Mouse (Mus musculus): ENCODE measurements around the gene Larp6.

Gene Larp6

DNA sequence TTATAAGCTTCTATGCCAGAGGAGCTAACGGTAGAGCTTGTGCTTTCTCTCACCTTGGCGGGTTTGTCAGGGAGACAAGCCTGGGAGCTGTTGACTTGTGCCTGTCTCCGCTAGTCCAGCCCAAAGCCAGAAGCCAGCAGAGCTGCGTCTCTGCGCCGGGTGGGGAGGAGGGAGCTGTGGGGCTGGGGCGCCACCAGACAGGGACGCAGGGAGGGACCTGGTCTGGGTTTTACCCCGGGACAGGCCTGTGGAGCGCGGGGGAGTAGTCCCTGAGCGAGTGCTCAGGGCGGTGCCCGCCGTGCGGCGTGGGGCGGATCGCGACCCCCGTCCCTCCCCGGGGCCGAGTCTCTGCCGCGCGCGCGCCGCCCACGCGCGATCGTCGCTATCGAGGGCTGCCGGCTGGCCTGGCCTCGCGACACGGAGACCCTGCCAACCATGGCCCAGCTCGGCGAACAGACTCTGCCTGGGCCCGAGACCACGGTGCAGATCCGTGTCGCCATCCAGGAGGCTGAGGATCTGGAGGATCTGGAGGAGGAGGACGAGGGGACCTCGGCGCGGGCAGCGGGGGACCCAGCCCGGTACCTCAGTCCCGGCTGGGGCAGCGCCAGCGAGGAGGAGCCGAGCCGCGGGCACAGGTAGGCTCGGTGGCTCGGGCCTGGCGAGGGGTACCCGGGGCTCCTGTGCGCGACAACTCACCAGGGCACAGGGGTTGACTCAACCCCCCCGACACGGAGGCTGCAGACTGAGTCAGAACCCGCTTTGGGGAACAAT lies at the start of gene Larp6:
Gene Larp6 (plus strand): TSS at position 219 of the 771 bp plus-strand sequence.
- 2% methylated on average over 66 of the region's 66 CpGs for WGBS

DNA sequence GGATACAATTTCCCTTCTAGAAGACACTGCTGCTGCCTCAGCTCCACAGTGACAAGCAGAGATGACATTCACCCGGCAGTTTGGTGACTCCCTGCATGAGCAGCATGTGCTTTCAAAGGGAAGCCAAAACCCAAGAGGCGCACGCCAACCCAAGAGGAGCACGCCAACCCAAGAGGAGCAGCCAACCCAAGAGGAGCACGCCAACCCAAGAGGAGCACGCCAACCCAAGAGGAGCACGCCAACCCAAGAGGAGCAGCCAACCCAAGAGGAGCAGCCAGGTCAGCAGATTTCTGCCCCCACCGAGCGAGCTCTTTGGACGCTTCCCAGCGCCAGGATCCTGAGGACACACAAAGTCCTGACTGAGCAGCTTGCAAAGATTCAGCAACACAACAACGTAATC lies 48.4 kb upstream of the Larp6 start:
- 60% methylated on average over 12 of the region's 12 CpGs for WGBS

DNA sequence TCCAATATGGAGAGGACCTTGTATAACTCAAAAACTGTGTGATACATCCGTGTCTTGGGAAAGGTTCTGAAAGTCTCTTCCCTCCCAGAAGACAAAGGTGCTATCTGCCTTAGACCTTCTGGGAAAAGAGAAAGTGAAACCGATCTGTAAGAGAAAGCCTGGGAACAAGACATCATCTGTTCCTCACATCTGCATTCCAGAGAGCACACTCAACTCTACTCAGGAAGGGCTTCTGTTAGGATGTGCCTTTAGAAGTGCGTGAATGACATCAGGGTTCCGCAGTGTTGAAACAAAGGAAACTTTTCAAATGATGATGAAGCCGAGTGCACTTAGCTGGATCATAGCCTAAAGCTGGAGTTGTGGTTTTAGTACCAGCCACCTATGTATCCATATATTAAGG lies 47.9 kb upstream of the Larp6 start:
- 62% methylated on average over 5 of the region's 5 CpGs for WGBS

DNA sequence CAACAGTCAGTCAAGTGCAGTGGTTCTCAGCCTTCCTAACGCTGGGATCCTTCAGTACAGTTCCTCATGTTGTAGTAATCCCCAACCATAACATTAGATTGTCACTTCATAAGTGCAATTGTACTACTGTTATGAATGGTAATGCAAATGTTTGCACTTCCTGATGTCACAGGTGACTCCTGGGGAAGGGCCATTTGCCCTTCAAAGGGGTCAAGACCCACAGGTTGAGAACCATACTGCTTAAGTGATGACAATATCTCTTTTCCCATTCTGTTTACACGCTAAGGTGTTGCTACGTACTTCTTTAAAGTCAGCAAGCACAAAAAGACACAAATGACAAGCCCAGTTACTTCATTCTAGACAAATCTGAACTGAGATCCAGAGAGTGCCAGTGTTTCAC lies 47.3 kb upstream of the Larp6 start:
- WGBS: 93% methylated on average over 3 of the region's 3 CpGs

DNA sequence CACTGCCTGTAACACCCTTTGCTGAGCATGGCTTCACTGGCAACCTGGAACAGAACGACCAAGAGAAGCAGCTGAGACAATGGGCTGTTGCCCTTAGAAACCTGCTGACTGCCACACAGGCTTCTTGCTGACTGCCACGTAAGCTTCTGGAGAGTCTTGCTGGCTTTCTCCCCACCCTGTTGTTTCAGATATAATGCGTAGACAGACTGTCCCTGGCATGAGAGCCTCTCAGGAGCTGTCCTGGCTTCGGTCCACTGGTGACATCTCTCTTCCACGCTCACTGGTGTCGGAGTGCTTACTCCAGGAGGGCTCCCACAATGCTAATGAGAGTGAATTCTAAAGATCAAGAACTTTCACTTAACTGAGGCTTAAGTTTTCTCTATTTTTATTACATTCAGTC lies 43.9 kb upstream of the Larp6 start:
- 58% methylated on average over 6 of the region's 6 CpGs for WGBS

DNA sequence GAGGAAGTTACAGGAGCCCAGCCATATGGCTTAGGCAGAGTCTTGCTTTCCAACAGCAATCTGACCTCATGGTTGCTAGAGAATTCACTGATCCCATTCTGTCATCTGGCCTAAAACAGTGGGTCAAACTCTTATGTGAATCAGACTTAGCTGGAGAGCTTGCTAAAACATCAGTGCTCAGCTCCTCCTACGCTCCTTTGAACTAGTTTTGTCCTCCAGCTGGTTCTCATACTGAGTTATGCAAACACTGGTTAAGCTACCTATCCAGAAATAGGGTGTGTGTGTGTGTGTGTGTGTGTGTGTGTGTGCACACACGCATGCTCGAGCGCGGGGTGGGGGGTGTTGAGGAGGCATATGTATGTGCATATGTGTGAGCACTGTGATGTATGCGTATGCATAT lies 40.2 kb upstream of the Larp6 start:
- 57% methylated on average over 6 of the region's 6 CpGs for WGBS

DNA sequence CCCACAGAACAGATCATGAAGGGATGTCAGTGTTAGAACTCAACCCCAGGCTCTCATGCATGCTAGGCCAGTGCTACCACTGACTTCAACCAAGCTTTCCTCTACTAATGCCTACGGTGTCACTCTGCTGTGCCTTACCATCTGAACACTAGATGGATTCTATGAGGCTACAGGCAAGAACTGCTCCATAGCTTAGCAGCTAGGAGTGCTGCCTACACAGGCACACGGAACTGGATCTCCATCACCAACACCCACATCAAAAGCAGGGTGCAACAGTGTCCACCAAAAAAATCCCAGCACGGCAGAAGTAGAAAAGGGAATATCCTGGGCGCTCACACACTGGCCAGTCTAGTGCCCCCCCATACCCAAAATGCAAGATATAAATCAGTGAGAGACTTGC lies 36.4 kb upstream of the Larp6 start:
- 53% methylated on average over 4 of the region's 4 CpGs for WGBS

DNA sequence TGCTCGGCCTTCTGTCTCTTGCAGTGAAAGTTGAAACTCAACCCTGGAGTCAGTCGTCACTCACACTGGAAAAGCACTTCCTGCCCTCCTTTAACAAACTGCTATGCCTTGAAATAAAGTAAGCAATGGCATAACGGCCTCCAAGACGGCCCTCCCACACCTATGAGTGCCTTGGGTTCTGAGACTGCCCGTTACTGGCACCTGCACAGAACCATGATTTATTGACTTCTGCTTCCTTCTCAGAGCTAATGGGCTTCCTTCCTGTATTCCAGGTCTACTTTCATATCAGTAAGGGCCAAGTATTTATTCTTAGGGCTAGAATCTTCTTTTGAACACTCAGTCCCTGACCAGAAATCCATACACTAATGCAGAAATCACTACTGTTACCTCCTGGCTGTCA lies 33.9 kb upstream of the Larp6 start:
- WGBS: 59% methylated on average over 5 of the region's 5 CpGs

DNA sequence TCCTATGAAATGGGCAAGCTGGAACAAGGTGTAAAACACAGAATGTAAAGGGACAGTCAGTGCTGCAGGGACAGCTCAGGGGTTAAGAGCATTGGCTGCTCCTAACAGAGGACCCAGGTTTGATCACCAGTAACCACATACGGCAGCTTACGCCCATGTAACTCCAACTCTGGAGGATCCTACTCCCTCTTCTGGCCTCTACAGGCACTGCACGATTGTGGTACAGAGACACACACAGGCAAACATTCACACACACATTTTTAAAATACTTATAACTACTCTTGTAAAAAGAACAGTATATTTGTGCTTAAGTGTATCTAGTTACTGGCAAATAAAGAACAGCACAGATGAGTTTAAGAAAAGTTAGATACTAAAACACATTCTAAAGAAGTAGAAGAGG lies 31.8 kb upstream of the Larp6 start:
- WGBS: 83% methylated on average over 3 of the region's 3 CpGs

DNA sequence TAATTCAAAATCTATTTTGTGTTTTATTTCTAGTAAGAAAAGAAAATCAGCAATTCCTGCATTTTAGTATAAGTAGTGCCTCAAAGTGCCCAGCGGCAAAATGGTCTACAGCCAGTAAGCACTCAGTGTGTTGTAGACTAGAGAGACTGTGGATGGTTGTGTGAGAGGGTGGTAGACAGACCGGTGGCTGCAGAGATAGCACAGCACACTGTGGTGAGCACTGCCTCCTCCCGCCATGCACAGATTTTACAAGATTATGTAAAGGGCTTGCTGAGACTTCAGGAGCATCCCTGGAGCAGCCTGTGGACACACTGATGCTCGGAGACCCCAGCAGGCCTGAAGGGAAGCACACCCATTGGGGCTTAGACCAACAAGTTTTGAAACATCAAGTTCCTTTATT lies 30.0 kb upstream of the Larp6 start:
- WGBS: 55% methylated on average over 4 of the region's 4 CpGs

DNA sequence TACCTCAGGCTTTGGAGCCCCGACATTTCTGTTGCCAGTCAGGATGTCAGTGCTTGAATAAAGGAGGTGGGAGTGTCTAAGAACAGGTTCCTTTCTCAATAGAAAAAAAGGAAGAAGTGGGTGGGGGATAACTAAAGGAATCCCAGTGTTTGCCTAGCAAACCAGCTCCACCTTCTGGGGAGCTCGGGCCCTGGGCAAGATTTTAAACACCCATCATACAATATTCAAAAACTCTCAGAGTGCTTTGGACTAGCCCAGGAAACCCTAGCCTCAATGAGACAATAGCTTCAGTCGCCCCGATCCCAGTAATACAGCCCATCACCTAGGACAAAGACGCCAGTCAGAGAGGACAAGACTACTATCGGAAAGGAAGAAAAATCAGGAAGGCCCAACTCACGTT lies 25.4 kb upstream of the Larp6 start:
- 1% methylated on average over 7 of the region's 7 CpGs for WGBS

DNA sequence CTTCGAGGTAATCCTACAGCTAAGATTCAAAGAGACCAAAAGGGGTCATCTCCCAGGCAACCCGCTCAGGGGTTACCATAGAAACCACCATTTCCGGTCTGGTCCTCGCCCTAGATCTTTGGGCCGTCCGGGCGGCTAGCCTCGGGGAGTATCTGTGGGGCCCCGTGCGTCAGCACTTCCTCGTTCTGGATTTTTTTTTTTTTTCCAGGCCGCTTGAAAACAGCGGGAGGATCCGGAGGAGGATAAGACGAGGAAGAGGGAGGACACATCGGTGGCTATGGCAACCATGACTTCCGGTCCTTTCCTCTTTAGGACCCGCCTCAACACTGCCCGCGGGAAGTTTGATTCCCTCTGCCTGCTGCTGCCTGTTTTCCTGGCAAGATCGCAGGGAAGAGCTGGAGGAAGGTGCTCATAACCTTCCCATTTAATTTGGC lies 24.9 kb upstream of the Larp6 start, which contains the start of gene Lrrc49:
Gene Lrrc49 (minus strand): TSS at position 268 of the 434 bp plus-strand sequence.
- 0% methylated on average over 21 of the region's 21 CpGs for WGBS

DNA sequence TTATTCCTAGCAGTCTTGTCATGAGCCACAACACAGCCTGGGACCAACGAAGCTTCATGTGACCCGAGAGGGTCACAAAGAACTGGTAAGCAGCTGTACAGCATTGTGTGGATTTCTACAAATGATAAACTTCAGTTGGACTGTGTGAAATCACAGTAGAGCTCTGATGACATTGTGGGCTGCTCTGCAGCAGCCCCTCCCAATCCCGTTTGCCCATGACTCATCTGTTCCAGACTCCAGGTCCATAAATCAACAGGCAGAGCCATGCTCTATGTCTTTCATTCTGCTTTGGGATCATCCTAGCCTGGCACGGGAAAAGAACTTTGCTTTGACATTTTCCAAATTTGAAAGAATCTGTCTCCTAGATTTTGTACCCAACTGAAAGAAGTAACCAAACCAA lies 20.2 kb upstream of the Larp6 start:
- WGBS: 67% methylated on average over 4 of the region's 4 CpGs

DNA sequence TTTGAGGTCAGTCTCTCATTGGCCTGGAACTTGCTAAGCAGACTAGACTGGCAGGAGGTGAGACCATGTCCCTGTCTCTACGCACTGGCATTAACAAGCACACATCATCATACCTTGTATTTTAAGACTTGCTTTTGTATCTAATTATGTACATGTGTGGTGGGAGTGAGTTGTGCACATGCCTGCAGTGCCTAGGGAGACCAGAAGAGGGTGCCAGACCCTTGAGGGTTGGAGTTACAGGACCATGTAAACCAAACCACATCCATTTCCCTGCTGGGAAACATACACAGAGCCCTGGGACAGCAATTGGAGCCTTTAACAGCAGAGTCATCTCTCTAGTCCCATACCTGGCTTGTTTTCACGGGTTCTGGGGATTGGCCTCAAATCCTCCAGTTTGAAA lies 18.8 kb upstream of the Larp6 start:
- 74% methylated on average over 2 of the region's 2 CpGs for WGBS

DNA sequence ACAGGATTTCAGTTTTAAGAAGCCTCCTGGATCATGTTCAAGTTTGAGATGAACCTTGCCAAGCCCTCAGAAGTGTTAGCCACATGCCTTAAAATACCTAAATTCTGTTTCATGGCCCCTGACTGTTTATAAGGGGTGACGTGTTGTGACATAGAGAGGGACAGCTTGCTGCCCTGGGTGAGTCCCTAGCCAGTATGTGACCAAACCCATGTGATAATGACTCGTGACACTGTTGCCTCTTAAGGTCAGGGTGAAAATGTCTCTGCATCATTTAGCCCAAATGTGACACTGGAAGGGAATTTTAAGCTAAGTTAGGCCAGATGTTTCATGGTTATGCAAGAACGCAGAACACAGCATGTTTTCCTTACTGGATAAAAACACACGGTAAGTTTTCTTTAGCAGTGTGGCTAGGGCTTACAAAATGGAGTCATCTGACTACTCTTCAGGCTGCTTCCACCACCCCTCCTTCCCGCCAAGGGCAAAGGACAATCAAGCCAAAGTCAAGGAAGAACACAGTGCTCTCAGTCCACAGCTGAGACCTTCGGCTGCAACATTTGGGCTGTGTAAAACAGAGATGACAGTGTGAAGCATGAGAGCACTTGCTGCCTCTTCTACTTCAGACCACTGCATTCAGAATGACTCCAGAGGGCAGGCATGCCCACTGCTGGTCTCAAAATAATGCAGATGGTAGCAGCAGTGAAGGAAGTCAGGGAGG lies 16.4 kb upstream of the Larp6 start:
- 62% methylated on average over 6 of the region's 6 CpGs for WGBS

DNA sequence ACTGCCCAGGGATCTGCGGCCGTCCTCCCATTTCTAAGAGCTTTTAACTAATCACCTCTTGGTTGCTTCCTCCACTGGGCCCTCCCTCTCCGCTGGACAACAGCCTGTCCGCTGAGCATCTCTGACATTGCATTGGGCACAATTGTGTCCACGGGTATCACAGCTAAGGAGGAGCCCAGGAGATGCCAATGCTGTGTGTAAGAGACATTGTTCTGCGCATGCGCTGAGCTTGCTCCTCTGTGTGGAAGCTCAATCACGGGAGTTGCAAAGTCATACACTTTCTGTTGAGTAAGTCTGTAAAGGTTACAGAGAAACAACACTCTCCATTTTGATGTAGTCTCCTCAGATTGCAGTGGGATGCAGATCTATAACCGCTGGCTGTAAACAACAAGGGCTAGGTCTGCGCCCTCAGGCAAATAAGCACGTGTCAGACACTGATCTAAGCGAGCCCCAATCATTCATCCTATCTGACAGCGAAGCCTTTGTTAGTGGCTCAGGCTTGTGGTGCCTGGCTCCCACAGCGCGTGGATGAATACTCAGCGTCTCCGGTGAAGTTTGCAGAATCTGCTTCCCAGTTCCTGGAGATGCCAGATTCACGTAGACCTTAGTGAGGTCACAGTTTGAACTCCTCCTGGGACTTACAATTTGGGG lies 13.1 kb upstream of the Larp6 start:
- 78% methylated on average over 18 of the region's 18 CpGs for WGBS

DNA sequence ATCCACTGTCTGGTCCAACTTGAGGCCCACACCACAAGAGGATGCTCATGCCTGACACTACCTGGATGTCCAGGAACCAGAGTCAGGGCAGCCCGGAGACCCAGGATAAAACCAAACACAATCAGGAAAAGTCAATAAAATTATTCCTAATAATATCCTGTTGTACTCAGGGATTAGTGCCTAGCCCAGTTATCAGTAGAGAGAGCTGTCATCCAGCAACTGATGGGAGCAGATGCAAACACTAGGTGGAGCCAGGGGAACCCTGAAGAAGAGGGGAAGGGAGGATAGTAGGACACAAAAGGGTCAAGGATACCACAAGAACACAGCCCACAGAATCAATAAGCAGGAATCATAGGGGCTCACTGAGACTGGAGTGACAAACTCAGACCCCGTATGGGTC lies 5.2 kb upstream of the Larp6 start:
- WGBS: 95% methylated on average over 2 of the region's 2 CpGs

DNA sequence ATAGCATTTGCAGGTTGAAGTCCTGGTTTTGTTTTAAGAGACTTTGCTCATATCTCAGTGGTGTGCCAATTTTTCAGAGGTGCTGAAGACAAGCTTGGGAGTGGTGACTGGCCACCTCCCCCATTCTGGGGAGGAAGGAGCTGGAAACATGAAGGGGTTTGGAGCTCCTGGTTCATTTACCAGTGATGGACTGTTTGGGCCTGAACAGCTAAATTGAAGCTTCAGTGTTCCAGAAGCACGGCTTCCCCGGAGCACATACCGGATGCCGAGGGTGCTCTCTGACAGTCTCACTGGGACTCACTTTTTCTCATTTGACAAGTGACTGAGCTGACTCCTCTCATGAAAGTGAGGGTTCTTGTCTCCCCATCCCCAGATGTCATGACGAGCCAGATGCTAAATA lies 4.2 kb upstream of the Larp6 start:
- 89% methylated on average over 5 of the region's 5 CpGs for WGBS

DNA sequence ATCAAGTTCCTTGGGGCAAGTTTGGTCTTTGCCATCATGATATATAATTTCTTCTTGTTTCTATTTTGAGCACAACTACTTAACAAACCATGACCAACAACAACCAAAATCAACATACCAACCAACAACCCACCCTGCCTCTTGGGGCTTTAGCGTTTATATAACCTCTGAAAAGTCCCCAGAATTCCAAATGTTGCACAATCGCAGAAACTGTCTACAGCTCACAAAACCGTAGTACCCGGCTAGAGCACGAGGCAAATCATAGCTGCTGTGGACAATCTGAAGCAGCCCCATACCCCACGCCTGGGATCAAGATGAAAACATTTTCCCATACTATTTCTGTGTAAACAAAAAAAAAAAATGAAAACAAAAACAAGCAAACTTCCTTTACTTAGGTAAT lies 3.1 kb upstream of the Larp6 start:
- 88% methylated on average over 6 of the region's 6 CpGs for WGBS

DNA sequence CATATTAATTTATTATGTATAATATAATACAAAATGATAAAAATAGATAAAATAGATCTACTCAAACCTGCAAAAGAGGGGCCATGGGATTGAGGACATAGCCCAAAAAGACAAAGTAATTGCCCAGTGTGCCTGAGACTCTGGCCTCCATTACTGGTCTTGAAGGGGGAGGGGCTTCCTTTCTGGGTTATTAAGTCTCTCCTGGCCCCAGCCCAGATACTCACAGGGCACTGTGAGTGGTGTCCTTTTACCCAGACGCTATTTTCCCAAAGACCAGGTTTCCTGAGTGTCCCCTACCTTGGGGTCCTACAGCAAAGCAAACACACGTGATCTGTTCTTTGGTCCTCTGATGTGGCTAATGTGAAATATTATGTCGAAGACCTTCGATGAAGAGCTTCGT lies 778 bp upstream of the Larp6 start:
- whole genome bisulfite sequencing: 76% methylated on average over 5 of the region's 5 CpGs

DNA sequence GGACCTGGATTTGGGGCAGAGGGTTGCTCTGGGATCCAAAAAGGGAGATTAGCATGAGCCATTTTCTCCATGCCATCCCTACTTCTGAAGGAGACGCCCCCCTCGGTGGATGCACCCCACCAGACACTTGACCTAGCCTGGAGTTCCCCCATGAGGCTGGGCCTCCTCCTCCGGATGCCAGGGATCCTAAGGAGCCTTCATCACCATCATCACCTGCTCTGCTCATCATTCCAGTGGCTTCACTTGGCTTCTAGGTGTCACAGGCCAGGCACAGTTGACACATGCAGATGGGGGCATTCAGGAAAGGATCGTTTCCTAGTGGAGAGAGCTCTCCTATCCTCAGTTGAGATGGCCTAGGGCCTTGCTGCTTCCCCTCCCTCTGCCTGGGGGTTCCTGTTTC lies 827 bp downstream of the Larp6 start:
- WGBS: 27% methylated on average over 4 of the region's 4 CpGs

DNA sequence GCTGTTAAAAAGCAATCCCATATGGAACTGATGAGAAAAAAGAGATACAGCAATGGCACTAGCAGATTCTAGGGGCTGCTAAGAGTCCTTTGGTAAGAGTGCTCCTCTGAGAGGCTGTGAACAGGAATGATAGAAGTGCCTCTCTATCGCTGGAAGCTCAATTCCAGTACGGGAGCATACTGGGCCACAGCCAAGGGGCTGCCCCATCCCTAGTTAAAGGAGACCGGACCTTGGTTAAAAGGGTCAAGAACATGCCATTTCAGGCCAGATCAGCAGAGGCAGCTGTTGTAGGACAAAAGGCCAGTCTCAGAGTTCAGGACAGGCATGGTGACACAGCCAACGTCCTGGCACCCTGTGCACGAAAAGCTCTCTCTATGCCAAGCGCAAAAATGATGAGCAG lies 1.4 kb downstream of the Larp6 start:
- 49% methylated on average over 6 of the region's 6 CpGs for WGBS

DNA sequence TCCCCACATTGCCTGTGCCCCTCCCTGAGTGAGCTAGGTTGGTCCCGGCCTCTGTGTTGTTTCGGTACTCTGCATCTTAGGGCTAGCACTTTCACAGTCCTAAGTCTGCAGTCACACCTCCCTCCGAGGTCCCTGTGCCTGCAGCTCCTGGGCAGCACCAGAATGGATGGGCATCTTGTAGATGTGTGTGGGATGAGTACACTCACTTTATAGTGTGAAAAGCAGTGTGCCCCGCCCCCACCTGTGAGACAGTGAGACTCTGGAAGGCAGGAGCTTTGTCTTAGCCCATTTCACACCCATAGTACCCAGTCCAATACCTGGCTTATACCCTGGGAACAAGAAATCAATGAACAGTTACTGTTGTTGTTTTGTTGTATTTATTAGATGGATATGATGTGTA lies 2.5 kb downstream of the Larp6 start:
- 60% methylated on average over 4 of the region's 4 CpGs for WGBS
